9 mouse cellular contexts compared by ENCODE assay signal in the genomic region with DNA sequence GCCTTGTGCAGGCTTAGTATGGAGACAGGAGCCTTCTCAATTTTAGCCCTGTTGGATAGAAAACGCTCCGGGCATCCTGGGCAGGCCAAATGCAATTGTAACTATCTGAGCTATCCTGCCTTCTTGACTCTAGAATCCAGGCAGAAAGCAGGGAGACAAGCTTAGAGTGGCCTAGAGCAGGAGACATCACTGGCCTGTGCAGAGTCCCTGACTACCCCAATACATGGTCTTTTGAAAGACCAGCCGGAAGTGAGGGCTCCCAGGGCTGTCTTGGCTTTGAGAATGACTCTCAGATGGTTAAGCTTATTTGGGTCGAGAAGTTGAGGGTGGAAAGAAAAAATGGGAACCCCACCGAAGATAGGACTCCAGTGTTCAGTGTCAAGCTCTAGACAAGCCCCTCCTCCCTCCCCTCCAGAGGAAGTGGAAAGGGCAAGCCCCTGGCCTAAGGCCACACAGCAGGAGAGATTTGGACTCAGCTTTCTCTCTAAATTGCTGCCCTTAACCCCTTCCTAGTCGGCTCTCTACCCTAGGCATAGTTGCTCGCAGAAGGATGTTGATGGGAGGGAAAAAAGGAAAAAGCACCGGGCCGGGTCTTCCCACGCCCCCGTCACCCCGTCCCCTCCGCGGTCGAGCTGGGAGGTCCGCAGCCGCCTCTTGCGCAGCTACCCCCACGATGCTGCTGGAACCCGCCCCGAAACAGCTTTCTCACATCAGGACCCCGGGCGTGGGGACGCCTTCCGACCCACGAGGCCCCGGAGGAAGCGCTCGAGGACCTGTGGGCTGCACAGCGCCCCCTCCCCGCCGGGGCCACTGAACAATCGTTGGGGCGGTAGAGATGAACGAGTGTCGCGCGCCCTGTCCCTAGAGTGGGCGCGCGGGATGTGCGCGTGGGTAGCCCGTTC.
A peak's percentile ranks its signal among the peaks of the same experiment; 100 is the strongest.
DNase-seq lines count a peak whose midpoint lies in the region; ATAC-seq and TF ChIP-seq lines count a peak whose summit lies in the region.
"Had no signal": no experiment of that assay in that cellular context is flagged by ENCODE, and none has a peak within 500 bp of the region (broad histone marks: within the 10 kb centered on the region; RNA-seq: fewer than 3 reads in every experiment).

No protein-coding gene starts in this region.

- H3K4me3 ChIP-seq in hindbrain, embryonic 13.5 days, result peak overlapping the region; percentile 34
- H3K4me3 ChIP-seq in limb, embryonic 15.5 days, result peak overlapping the region; percentile 40
- peak overlapping the region; percentile 4 for H3K4me3 ChIP-seq in myocyte

- no peak for TF ChIP-seq POLR2A in myocyte (IDR thresholded peaks at IDR 0.05; ENCODE audit: insufficient read length, low read depth)

- no peak; the same call in 1 of the 2 replicates for ATAC-seq in hindbrain, embryonic 13.5 days (ENCODE audit: low FRiP score)
- ATAC-seq in limb, embryonic 15.5 days (ENCODE audit: insufficient number of reproducible peaks, low FRiP score, low TSS enrichment, low read depth), result peak; percentile 31; the same call in 1 of the 2 replicates

- H3K4me1 ChIP-seq in hindbrain, embryonic 13.5 days (replicated peaks), result peaks cover 66% of the 10 kb centered on the region
- peaks cover 67% of the 10 kb centered on the region for H3K4me1 ChIP-seq in limb, embryonic 15.5 days

- no peaks in the 10 kb centered on the region for H3K36me3 ChIP-seq in hindbrain, embryonic 13.5 days
- no peaks in the 10 kb centered on the region for H3K36me3 ChIP-seq in limb, embryonic 15.5 days
- no peaks in the 10 kb centered on the region for H3K36me3 ChIP-seq in myocyte (ENCODE audit: control insufficient read depth, insufficient read depth)
- H3K36me3 ChIP-seq: G1E had no signal

- peak overlapping the region; percentile 59 for H3K4me2 ChIP-seq in hindbrain, embryonic 13.5 days
- H3K4me2 ChIP-seq in limb, embryonic 15.5 days, result peak overlapping the region; percentile 86
- H3K4me2 ChIP-seq in myocyte (ENCODE audit: low read depth), result peak overlapping the region; percentile 98

- no peaks in the 10 kb centered on the region for H3K27me3 ChIP-seq in hindbrain, embryonic 13.5 days
- no peaks in the 10 kb centered on the region for H3K27me3 ChIP-seq in limb, embryonic 15.5 days
- H3K27me3 ChIP-seq in myocyte (ENCODE audit: control insufficient read depth, insufficient read depth, insufficient read length), result no peaks in the 10 kb centered on the region

- peak overlapping the region; percentile 82 for H3K9ac ChIP-seq in hindbrain, embryonic 13.5 days
- peak overlapping the region; percentile 64 for H3K9ac ChIP-seq in limb, embryonic 15.5 days

- H3K9me3 ChIP-seq in hindbrain, embryonic 13.5 days, result peaks cover 4% of the 10 kb centered on the region; the same call in 1 of the 2 replicates
- H3K9me3 ChIP-seq in limb, embryonic 15.5 days, result no peaks in the 10 kb centered on the region
- H3K9me3 ChIP-seq: G1E had no signal

- H3ac ChIP-seq in myocyte (ENCODE audit: control insufficient read depth, insufficient read length), result peak overlapping the region; percentile 25

- no peaks in the 10 kb centered on the region for H3K79me2 ChIP-seq in myocyte (ENCODE audit: control insufficient read depth, insufficient read depth)

- H3K27ac ChIP-seq in hindbrain, embryonic 13.5 days, result peak overlapping the region; percentile 98
- peak overlapping the region; percentile 99 for H3K27ac ChIP-seq in limb, embryonic 15.5 days

- 4% methylated on average over 43 of the region's 44 CpGs for WGBS in hindbrain, embryonic 13.5 days
- 3% methylated on average over 39 of the region's 44 CpGs for WGBS in limb, embryonic 15.5 days

- DNase-seq in layer of hippocampus, postnatal 10 days (ENCODE audit: low spot score in 2 of 2), result peak; percentile 54 to 70
- DNase-seq in layer of hippocampus, postnatal 25 days (ENCODE audit: extremely low spot score in 1 of 2, low spot score in 1 of 2), result no peak
- DNase-seq in cerebellum, adult 18-20 months, result peak; percentile 48 to 57
- peak; percentile 78 for DNase-seq in gastrocnemius, adult 18-20 months (ENCODE audit: low spot score)
- peak; percentile 76 for DNase-seq in yolk sac, embryonic 10.5 days (ENCODE audit: low spot score)

TF ChIP-seq in myocyte, 11 proteins besides CTCF, POLR2A, EP300 and RAD21:
- peak; percentile 42 for TF ChIP-seq POLR2AphosphoS2 (IDR thresholded peaks at IDR 0.05; ENCODE audit: insufficient read length, low read depth)
- no peak for TF ChIP-seq MYOG (IDR thresholded peaks at IDR 0.05; ENCODE audit: control insufficient read depth in 1 of 3, insufficient read depth in 1 of 3, insufficient read length in 2 of 3, low read depth in 2 of 3)
- TF ChIP-seq SRF (IDR thresholded peaks at IDR 0.05; ENCODE audit: control insufficient read depth, insufficient read length, low read depth), result no peak
- TF ChIP-seq TCF3 (IDR thresholded peaks at IDR 0.05; ENCODE audit: insufficient read length, low read depth), result no peak
- TF ChIP-seq TCF12 (IDR thresholded peaks at IDR 0.05; ENCODE audit: insufficient read depth, poor library complexity, severe bottlenecking), result no peak
- no peak for TF ChIP-seq CEBPB (IDR thresholded peaks at IDR 0.05; ENCODE audit: insufficient read depth, poor library complexity, severe bottlenecking)
- TF ChIP-seq MAX (IDR thresholded peaks at IDR 0.05; ENCODE audit: low read depth), result no peak
- no peak for TF ChIP-seq MYOD1 (IDR thresholded peaks at IDR 0.05; ENCODE audit: control insufficient read depth in 1 of 3, insufficient read length in 2 of 3, low read depth in 2 of 3)

Comparison
In these comparisons a context has a peak if more than half of its experiments do, and no peak if none do; other contexts are left out.
1. DNase-seq: peak in layer of hippocampus, postnatal 10 days (2 of 2), cerebellum, adult 18-20 months (2 of 2), gastrocnemius, adult 18-20 months (single experiment) and yolk sac, embryonic 10.5 days (single experiment); none in layer of hippocampus, postnatal 25 days (0 of 2).
2. Peak in every context shown above with its lines, with median percentiles within 50 percentile points of each other: H3K4me2 ChIP-seq and H3K4me3 ChIP-seq.